Mouse (Mus musculus): ENCODE measurements around the gene Dhx37. TPM values are rescaled to one million over a fixed set of nuclear protein-coding genes. Genes with fewer than 3 reads are reported as not detected.
A peak's percentile ranks its signal among the peaks of the same experiment; 100 is the strongest.

Gene Dhx37
- total and polyA plus RNA-seq, 3 experiments, result 27.4 to 549 (median 55.3) TPM

DNA sequence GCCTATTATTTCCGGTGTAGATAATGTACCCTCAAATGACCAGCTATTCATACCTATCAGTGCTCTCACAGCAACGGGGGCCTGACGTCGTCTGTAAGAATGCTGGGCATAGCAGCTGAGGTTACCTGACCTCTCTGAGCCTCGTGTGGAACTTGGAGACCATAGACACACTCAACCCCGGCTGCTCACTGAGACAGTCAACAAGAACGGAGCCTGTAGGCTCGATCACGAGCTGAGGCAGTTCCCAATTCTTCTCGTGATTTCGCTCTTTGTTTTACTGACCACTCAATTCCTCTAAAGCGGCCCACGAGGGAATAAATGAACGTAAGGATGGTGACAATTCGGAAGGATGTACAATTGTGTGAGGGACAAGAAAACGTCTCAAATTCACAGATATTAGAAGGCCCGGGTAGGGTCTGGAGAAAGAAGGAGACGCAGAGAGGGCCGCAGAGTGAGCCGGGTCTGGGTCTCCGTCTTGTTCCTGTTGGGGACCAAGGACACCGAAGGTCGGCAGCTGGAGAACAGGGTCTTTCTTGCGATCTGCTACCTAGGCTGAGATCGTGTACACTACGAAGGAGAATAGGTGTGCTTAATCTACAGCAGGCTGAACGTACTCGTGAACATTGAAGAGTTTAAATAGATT lies 28.9 kb downstream of the Dhx37 start (continued):
- TF ChIP-seq E2F4 (IDR thresholded peaks at IDR 0.05; ENCODE audit: borderline replicate concordance, low read depth, low read length), result no peak
- TF ChIP-seq MAZ (IDR thresholded peaks at IDR 0.05; ENCODE audit: low read depth, low read length), result peak; percentile 75; the same call in 1 of the 2 replicates
- no peak for TF ChIP-seq RCOR1 (IDR thresholded peaks at IDR 0.05; ENCODE audit: low read depth, low read length)

DNA sequence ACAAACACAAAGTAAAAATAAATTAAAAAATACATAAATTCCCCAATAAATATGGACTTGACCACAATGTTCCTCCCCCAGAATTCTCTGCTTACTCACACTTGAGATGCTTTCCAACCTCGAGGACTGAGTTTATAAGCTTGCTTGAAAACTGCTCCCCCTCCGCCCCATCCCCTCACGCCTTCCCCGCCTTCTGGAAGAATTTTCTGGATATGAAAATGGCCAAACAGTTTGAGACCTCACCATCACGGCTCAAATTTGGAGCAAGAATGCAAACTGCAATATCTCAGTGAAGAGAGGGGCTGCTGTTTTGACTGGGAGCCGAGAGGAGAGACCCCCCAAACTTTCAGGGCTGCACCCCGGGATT lies 29.4 kb downstream of the Dhx37 start:
- Histone ChIP-seq H3K9me3 (replicated peaks; ENCODE audit: insufficient read depth, low read length) (no peaks in the 10 kb centered on the region), H3K79me2 (ENCODE audit: control insufficient read depth, insufficient read depth, low read length, poor library complexity) (no peaks in the 10 kb centered on the region; the same call in 1 of the 2 replicates), H3K36me3 (ENCODE audit: control insufficient read depth in 1 of 2, insufficient read depth in 2 of 2, low read length in 2 of 2) (no peaks in the 10 kb centered on the region; a peak in 1 of 4 replicates), H3K27me3 (ENCODE audit: control insufficient read depth in 1 of 2, insufficient read depth in 2 of 2, low read length in 2 of 2) (no peaks in the 10 kb centered on the region), H3K4me3 (ENCODE audit: control insufficient read depth in 1 of 2, insufficient read depth in 1 of 2, low read depth in 2 of 2, low read length in 2 of 2) (peak overlapping the region; percentile 77 to 81), H3K27ac (ENCODE audit: control insufficient read depth, low read depth, low read length) (peak overlapping the region; percentile 62; the same call in 1 of the 2 replicates), H3K4me1 (ENCODE audit: control insufficient read depth in 1 of 2, insufficient read depth in 2 of 2, low read length in 2 of 2) (peaks cover 0 to 5% of the 10 kb centered on the region in 2 experiments; a peak in 1 of 4 replicates), H3K9ac (ENCODE audit: control insufficient read depth, low read depth, low read length, poor library complexity, severe bottlenecking) (peak overlapping the region; percentile 74)
- TF ChIP-seq MYB (IDR thresholded peaks at IDR 0.05; ENCODE audit: low read depth, low read length), result no peak
- TF ChIP-seq POLR2AphosphoS2 (IDR thresholded peaks at IDR 0.05; ENCODE audit: low read length), result no peak
- TF ChIP-seq MEF2A (IDR thresholded peaks at IDR 0.05; ENCODE audit: extremely low read depth, insufficient replicate concordance, low read depth, low read length, poor library complexity, severe bottlenecking), result no peak
- TF ChIP-seq SIN3A (IDR thresholded peaks at IDR 0.05; ENCODE audit: low read length), result 0 out of 2 replicates have a peak, but pooled peaks have one; percentile 5
- no peak for TF ChIP-seq RAD21 (IDR thresholded peaks at IDR 0.05; ENCODE audit: low read depth, low read length)
- no peak for TF ChIP-seq E2F4 (IDR thresholded peaks at IDR 0.05; ENCODE audit: borderline replicate concordance, low read depth, low read length)
- TF ChIP-seq HCFC1 (IDR thresholded peaks at IDR 0.05; ENCODE audit: low read depth, low read length), result peak; percentile 42; the same call in 1 of the 2 replicates
- no peak for TF ChIP-seq EP300 (IDR thresholded peaks at IDR 0.05; ENCODE audit: low read depth in 1 of 2, low read length in 2 of 2)
- no peak for TF ChIP-seq GABPA (IDR thresholded peaks at IDR 0.05; ENCODE audit: low read depth, low read length)
- no peak for TF ChIP-seq SMC3 (IDR thresholded peaks at IDR 0.05; ENCODE audit: low read depth, low read length)
- peak; percentile 70 for DNase-seq (ENCODE audit: low read depth, low spot score)

- H3K27ac ChIP-seq (ENCODE audit: control insufficient read depth, low read depth, low read length), result no peak overlapping the region
- no peaks in the 10 kb centered on the region for H3K9me3 ChIP-seq (replicated peaks; ENCODE audit: insufficient read depth, low read length)
- no peaks in the 10 kb centered on the region for H3K27me3 ChIP-seq (ENCODE audit: control insufficient read depth in 1 of 2, insufficient read depth in 2 of 2, low read length in 2 of 2)
- no peaks in the 10 kb centered on the region for H3K36me3 ChIP-seq (ENCODE audit: control insufficient read depth in 1 of 2, insufficient read depth in 2 of 2, low read length in 2 of 2)
- peaks cover 0 to 4% of the 10 kb centered on the region in 2 experiments; a peak in 1 of 4 replicates for H3K4me1 ChIP-seq (ENCODE audit: control insufficient read depth in 1 of 2, insufficient read depth in 2 of 2, low read length in 2 of 2)
- DNase-seq (ENCODE audit: low read depth, low spot score), result peak; percentile 78
- peak overlapping the region; percentile 54 to 77 for H3K4me3 ChIP-seq (ENCODE audit: control insufficient read depth in 1 of 2, insufficient read depth in 1 of 2, low read depth in 2 of 2, low read length in 2 of 2)
- H3K9ac ChIP-seq (ENCODE audit: control insufficient read depth, low read depth, low read length, poor library complexity, severe bottlenecking), result peak overlapping the region; percentile 74
- H3K79me2 ChIP-seq (ENCODE audit: control insufficient read depth, insufficient read depth, low read length, poor library complexity), result no peaks in the 10 kb centered on the region; the same call in 1 of the 2 replicates
- no peak for TF ChIP-seq HCFC1 (IDR thresholded peaks at IDR 0.05; ENCODE audit: low read depth, low read length)
- TF ChIP-seq TBP (IDR thresholded peaks at IDR 0.05; ENCODE audit: low read depth, low read length), result peak; percentile 99
- TF ChIP-seq RCOR1 (IDR thresholded peaks at IDR 0.05; ENCODE audit: low read depth, low read length), result no peak
- TF ChIP-seq CHD1 (IDR thresholded peaks at IDR 0.05; ENCODE audit: low read depth, low read length), result no peak
- no peak for TF ChIP-seq ELF1 (IDR thresholded peaks at IDR 0.05; ENCODE audit: low read depth, low read length)
- TF ChIP-seq E2F4 (IDR thresholded peaks at IDR 0.05; ENCODE audit: borderline replicate concordance, low read depth, low read length), result no peak
- TF ChIP-seq SIN3A (IDR thresholded peaks at IDR 0.05; ENCODE audit: low read length), result no peak
- TF ChIP-seq MAFK (IDR thresholded peaks at IDR 0.05; ENCODE audit: borderline replicate concordance, low read depth, low read length), result peak; percentile 94
- TF ChIP-seq ZNF384 (IDR thresholded peaks at IDR 0.05; ENCODE audit: low read depth, low read length), result peak; percentile 83
- no peak for TF ChIP-seq ZC3H11A (IDR thresholded peaks at IDR 0.05; ENCODE audit: low read depth, low read length)
- no peak for TF ChIP-seq NELFE (IDR thresholded peaks at IDR 0.05; ENCODE audit: low read depth, low read length)
- no peak for TF ChIP-seq MXI1 (IDR thresholded peaks at IDR 0.05; ENCODE audit: low read depth, low read length)
- TF ChIP-seq USF1 (IDR thresholded peaks at IDR 0.05; ENCODE audit: low read depth, low read length), result peak; percentile 77
- TF ChIP-seq TCF12 (IDR thresholded peaks at IDR 0.05; ENCODE audit: low read depth, low read length), result no peak
Measured at GRCm38 (mm10) chr5:125403481-125404465, 30.1 kb downstream of the Dhx37 start.

All from MEL (cell line).